Mouse (Mus musculus) cerebellum, adult 11 months (tissue): Measurements from ENCODE around the gene Nrxn2.

Source experiments
- DNase-seq: peaks from one replicate; pipeline ENCODE4 v3.0.0; 2022

Nrxn2 gene

GRCm38 (mm10) chr19:6392743-6393393 is 25.7 kb upstream of the Nrxn2 start:
- no peak for DNase-seq

DNA sequence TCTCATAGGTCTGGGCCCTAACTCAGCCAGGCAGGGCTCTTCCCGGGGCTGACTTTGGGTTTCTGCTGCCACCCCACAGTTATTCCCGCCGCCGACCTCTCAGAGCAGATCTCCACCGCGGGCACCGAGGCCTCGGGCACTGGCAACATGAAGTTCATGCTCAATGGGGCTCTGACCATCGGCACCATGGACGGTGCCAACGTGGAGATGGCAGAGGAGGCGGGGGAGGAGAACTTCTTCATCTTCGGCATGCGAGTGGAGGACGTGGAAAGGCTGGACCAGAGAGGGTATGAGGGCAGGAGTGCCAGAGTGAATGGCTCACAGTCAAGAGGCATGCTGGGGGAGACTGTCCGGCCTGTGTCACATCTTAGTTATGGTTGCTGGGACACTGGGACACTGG is 24.9 kb upstream of the Nrxn2 start:
- no peak for DNase-seq

GRCm38 (mm10) chr19:6396237-6396636 is 22.3 kb upstream of the Nrxn2 start:
- DNase-seq: no peak

DNA sequence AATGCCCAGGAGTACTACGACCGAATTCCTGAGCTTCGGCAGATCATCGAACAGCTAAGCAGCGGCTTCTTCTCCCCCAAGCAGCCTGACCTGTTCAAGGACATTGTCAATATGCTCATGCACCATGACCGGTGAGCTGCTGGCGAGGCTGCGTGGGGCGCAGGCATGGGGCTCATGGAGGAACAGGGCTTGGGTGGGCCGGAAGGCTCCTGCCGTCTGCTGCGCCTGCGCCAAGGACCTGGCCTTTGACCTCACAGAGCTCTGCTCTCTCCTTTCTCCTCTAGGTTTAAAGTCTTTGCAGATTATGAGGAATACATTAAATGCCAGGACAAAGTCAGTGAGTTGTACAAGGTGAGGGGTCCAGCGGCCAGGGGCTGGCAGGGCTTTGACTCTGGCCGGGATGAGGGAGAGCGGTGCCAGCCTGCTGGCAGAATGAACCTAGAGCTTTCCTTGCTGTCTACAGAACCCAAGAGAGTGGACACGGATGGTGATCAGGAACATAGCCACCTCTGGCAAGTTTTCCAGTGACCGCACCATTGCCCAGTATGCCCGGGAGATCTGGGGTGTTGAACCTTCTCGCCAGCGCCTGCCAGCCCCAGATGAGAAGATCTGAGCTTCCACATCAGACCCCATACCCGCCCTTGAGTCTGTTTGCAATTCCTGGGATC is 20.8 kb upstream of the Nrxn2 start:
- no peak for DNase-seq

- DNase-seq: peak; percentile 63
These were observed 19.9 kb upstream of the Nrxn2 start for GRCm38 (mm10) chr19:6398447-6399284.

DNA sequence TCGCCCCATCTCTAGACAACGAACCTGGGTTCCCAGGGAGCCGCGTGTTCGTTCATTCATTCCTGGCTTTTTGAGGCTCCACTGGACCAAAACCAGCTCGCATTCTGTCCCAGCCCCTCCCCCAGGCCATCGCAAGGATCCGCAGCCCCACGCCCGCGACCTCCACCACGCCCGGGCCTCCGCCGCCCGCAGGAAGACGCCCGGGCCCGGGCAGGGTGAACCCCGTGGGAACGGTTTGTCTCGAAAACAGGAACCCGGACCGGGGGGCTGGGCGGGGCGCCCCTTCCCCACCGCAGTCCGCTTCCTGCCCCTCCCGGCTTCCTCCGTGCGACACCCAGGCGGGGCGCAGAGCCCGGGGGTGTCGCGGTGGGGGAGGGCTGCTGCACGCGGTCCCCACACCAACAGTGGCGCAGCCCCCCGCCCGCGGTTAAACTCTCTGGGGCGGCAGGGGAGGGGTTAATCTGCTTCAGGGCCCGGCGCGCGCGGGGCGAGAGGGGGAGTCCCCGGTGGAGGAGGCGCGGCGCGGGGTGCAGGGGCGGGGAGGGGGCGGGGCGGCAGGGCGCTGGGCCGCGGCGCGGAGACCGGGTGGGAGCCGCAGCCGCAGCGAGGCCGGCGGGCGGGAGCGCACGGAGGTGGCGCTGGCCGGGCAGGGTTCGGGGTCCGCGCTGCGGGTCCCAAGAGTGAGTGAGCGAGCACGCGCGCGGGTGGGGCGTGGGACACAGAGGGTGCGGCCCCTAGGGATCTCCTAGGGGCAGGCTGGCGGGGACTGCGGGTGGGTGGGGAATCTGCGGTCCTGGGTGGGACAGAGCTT is 19.0 kb upstream of the Nrxn2 start, which contains the start of gene Rasgrp2:
TSS of gene Rasgrp2 (plus strand) at position 56 of the 811 bp plus-strand sequence.
- DNase-seq: no peak

DNA sequence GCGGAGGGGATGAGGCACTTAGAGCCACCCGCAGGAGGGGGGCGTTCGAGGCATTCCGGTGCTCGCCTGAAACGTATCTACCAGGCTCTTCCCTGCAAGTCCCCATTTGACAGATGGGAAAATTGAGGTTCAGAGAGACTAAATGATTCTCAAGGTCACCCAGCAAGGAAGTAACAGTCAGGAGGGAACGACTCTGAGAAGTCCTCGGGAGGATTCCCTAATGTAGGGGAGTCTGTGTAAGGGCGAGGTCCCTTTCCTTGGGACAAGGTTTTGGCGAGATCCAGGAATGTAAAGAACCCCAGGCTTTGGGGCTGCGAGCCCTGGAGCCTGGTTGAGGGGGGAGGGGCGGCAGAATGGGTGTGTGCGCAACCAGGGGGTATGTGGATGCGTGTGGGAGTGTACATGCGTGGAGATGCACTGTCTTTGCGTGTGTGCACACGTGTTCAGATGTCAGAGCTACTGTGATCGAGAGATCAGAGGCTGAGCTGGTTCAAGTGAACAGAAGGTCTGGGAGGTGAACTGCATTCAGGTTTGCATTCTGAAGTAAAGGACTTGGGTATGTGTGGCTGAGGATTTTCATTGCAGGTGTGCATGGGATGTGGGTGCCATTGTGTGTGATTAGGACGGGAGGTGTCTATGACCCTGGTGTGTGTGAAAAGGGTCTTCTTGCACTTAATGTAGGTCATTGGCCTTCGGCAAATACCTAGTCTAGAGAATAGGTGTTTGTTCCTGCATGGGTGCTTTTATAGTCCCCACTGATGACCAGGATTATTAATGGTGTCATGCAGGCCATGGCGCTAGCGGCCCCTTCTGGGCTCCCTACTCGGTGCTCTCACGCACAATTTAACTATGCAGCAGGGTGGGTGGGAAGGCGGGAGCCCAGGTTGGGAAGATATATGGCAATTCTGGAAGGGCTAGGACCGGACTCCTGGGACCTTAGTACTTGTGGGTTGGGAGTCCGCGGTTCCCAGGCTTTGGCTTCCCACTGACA is 18.1 kb upstream of the Nrxn2 start:
- no peak for DNase-seq

DNA sequence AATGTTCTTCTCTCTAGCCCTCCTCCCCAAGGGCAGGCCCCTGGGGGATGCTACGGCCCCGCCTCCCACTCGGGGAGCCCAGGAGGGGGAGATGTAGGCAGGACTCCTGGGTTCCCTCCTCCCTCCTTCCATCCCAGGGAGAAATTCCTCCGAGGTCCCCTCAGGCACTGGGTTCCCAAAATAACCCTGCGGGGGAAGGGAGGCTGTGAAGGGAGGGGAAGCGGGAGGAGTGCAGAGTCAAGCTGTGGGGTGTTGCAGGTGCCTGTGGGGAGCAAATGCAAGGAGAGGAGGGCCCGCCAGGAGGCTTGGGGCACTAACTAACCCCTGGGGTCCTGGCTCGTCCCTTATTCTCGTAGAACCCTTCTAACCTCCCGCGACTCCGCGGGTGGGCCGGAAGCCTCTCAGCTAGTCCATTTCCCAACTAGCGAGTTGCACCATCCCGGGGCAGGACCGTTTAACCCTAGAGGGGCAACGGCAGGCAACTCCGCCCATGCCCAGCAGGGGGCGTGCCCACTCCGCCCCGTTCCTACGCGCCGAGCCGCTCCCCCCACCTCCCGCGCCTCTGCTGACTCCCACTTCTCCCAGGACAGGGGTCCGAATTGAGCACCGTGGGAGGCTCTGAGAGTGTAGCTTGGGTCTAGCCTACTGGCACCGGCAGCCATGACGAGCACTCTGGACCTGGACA is 17.3 kb upstream of the Nrxn2 start:
- DNase-seq: no peak

DNA sequence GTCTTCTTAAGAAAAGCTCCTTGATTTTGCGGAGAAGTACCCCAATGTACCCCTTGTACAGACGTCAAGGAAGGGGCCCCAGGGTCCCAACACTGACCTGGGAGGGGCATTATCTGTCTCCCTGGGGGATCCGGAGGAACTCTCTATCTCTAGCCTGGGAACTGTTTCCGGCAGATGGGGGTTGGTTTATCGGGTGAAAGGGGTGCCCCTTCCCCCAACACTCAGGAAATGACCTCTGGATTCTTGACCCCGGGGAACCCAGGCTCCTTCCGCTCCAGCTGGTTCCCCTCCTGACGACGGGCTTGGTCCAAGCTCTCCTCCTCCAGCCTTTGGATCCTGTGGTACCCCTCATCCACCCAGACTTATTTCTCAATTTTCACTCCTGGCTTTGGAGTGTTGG is 16.6 kb upstream of the Nrxn2 start:
- DNase-seq: no peak

- no peak for DNase-seq
These were observed 14.7 kb upstream of the Nrxn2 start for GRCm38 (mm10) chr19:6403869-6404268.

- DNase-seq: no peak
These were observed 13.1 kb upstream of the Nrxn2 start for GRCm38 (mm10) chr19:6405433-6405832.

- no peak for DNase-seq
These were observed 11.4 kb upstream of the Nrxn2 start for GRCm38 (mm10) chr19:6407109-6407508.

DNA sequence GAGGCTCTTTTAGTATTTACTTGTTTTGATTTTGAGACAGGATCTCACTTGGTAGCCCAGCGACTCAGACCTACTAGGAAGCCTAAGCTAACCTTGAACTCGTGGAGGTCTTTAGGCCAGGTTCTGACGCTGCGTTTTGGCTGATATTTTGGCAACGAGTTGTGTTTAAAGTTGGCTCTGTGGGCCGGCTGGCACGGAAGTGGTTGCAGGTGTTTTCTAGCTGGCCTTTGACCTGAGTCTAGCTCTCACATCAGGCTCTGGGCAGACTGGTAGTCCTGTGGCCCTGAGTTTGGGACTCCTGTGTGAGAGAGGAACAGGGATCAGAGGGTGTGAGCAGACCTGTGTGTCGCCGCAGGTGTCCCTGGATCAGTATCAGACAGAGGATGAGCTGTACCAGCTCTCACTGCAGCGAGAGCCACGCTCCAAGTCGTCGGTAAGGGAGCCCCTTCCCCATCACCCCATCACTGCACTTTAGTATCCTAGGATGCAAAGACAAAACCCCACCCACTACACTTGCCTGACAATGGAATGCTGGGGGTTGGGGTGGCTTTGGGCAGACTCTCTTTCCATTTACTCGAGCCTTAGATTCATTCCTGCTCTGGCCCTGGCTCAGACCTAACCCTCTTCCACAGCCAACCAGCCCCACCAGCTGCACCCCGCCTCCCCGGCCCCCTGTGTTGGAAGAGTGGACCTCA is 10.6 kb upstream of the Nrxn2 start:
- DNase-seq: no peak

DNA sequence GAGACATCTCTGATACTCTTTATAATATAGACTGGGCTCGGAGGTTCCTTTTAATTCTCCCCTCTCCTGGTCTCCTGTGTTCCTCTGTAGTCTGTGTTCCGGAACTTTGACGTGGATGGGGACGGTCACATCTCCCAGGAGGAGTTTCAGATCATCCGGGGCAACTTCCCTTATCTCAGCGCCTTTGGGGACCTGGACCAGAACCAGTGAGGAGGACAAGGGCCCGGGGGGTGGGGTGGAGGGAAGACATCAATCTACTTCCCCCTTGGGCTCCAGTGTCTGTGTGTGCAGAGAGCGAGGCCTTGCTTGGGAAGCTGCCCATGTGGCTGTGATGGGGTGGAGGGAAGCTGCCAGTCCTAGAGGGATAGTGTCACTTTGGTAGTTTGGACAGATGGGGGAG is 9.8 kb upstream of the Nrxn2 start:
- DNase-seq: no peak

DNA sequence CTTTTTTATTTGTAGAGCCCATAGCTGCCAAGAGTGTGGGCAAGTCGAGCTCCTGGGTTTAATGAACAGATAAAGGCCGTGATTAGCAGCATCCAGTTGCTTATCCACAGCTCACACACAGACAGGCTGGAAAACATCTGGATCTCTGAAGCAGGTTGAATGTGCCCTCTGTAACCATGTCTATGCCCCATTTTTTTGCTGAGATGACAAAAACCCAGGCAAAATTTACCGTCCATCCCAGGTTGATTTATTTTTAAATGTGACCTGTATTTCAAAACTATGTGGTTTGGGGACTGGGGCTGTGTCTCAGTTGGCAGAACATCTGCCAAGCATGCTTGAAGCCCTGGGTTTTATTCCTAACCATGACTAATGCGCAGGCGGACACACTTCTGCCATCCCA is 9.4 kb upstream of the Nrxn2 start:
- DNase-seq: no peak

- no peak for DNase-seq
These were observed 8.6 kb upstream of the Nrxn2 start for GRCm38 (mm10) chr19:6409936-6410335.

- DNase-seq: no peak
These were observed 5.7 kb upstream of the Nrxn2 start for GRCm38 (mm10) chr19:6412798-6413197.

DNA sequence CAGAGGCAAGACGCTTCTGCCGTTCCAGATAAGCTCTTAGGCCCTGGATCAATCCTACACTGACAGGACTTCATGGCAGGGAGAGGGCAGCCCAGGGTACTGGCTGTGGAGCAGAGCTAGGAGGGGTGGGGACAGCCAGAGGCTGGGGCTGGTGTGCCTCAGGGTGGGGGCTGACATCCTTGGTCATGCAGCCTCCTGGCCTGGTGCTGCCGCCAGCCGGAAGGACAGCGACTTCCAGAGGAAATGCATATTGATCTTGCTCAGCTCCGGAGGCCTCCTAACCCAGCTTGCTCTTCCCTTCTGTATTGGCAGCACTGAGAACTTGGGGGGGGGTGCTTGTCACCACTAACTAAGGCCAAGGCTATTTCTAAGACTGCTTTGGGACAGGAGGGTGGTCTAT is 3.1 kb upstream of the Nrxn2 start:
- no peak for DNase-seq

- no peak for DNase-seq
These were observed 2.3 kb upstream of the Nrxn2 start for GRCm38 (mm10) chr19:6416124-6416770.
